Mouse (Mus musculus): ENCODE measurements at regions not wholly inside any gene's neighbourhood (a gene's known extent, or its start where the extent isn't known, plus 50 kb on each side); places are given as distances from the start of the nearest gene placed in this dataset.

DNA sequence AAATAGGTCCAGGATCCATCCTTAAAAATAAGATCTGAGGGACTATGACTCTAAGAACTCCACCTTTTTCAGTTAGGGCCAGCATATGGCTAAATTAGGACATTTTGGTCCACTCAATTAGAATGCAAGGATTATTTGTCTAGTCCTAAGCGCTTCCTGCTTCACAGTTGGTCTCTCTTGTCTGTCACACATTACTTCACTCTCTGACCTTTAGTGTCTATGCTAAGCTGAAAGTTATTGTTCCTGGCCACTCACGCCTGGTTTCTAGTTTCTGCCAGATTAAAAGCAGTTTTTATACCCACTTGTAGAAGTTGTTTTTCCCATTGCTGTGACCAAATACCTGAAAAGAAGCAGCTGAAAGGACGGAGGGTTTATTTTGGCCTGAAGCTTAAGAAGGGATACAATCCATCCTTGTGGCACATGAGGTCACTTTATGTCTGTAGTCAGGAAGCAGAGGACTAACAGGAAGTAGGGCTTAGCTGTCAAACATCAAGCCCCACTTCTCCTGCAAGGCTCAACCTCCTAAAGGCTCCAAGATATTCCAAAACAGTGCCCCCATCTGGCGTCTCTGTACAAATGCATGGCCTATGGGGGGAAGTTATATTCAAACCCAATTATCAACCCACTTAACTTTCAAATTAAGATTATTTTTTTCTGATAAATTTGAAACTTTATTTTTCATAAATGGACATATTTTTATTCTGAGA lies 195.3 kb upstream of the Gm5148 start:
- no peak for DNase-seq (ENCODE audit: extremely low spot score)

DNA sequence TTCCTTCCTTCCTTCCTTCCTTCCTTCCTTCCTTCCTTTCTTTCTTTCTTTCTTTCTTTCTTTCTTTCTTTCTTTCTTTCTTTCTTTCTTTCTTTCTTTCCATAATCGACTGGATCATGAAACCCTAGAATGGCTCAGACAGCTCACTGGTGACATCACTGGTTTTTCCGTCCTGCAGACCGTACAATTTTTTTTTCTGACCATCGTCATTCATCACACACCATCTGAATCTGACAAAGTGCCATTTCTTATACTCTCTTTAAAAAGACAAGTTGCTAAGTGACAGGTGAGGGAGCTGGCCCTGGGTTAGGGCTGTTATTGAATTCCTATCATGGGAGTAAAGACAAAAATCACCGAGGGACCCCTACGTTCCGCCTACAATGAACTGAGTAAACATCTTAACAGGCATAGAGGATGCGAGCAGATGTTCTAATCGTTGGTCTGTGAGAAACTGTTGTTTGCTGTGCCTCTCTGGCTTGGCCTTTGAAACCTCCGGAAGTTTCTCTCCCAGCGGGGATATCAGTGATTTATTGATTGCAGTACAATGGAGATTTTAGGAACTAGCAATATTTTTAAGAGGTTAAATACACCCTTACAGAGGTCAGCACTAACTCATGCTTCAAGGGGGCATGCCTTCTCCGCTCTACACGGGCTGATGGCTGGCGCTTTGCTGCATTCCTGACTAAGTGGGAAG lies 192.6 kb upstream of the Gm5148 start:
- DNase-seq (ENCODE audit: extremely low spot score) = peak; percentile 76

DNA sequence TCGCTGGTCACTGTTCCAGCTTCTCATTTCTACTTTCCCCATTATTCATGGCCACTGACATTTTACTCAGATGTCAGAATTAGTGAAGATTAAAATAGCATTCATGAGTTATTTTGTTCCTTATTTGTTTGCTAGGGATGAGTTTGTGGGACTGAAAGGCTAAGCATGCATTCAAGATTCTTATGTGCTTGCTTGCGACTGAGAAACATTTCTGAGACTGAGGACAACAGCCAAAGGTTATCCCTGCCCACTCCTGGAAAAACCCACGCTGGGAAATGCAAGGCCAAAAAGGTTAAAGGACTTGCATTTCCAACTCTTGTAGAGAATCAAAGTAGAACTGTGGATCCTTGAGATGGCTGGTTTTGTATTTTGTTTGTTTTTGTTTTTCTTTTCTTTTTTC lies 192.0 kb upstream of the Gm5148 start:
- no peak for DNase-seq (ENCODE audit: extremely low spot score)

DNA sequence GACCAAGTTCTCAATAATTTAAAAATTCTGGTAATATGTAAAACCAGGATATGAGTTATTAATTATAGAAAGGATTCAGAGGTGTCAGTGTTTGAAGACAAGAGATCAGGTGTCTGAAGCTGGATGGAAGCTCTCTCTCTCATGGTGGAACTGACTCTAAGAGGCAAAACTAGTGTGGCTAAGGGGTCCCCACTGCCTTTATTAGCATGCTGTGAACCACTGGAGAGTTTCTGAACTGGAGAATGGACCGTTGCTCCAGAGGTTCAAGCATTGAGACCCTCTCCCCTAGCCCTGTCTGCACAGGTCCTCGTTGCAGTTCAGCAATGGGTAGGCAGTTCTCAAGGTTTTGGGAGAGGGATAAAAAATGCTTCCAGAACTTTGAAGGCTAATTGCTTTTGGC lies 191.4 kb upstream of the Gm5148 start:
- no peak for DNase-seq (ENCODE audit: extremely low spot score)

DNA sequence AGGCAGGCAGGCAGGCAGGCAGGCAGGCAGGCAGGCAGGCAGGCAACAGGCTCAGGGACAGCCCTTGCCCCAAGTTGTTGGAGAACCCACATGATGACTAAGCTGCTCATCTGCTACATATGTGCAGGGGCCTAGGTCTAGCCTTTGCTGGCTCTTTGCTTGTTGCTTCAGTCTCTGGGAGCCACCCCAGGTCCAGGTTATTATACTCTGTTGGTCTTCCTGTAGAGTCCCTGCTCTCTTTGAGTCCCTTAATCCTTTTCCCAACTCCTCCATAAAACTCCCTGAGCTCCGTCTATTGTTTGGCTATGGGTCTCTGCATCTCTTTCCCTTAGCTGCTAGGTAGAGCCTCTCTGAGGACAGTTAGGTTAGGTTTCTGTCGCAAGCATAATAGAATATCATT lies 189.8 kb upstream of the Gm5148 start:
- DNase-seq (ENCODE audit: extremely low spot score) = no peak

DNA sequence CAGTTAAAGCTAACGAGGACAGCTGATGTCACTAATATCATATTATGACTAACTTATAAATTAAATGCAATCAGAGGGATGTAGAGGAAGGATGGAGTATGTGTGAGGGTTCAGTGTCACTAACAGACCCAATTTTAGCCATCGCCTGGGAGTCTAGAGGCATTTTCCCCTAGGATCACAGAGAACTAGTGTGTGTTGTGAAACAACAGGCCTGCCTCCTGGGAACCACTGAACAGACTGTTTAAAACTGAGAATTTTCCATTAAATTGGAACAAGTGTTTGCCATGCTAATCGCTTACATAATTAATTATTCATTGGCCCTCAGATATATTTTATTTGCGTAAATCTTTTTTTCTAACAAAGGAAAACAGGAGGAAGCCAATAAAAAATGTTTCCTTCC lies 185.5 kb upstream of the Gm5148 start:
- no peak for DNase-seq (ENCODE audit: extremely low spot score)

DNA sequence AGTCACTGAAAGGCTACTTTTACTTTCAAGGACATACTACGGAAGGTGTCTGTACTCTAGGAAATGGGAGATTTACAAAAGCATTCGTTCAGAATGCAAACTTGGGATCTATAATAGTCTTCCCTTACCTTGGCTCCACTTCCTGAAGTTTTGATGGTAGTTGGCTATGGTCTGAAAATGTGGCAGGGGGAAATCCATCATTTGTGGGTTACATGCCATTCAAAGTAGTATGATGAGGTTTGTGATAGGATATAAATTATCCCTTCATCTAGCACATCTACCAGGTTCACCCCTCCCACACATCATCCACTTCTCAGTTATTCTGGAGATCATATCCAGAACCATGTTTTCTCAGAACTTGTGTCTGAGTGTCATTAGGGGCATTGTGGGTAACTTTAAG lies 184.7 kb upstream of the Gm5148 start:
- no peak for DNase-seq (ENCODE audit: extremely low spot score)

DNA sequence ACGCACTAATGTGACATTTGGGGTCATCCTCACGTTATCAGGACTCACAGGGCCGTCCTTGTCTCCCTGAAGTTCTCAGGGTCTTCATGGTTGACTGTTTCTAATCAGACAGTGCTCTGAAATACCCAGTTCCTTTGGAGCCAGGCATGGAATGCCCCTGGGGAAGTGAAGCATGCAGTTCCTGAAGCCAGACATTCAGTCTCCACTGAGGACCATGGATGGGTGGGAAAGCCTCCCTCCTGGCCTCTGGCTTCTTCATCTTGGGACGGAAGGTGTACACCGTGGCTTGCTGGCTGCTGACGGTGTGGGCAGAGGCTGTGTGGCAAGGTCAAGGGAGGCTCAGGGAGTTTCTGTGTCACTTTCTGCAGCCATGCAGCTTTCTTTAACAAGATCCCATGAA lies 184.2 kb upstream of the Gm5148 start:
- DNase-seq (ENCODE audit: extremely low spot score) = no peak

DNA sequence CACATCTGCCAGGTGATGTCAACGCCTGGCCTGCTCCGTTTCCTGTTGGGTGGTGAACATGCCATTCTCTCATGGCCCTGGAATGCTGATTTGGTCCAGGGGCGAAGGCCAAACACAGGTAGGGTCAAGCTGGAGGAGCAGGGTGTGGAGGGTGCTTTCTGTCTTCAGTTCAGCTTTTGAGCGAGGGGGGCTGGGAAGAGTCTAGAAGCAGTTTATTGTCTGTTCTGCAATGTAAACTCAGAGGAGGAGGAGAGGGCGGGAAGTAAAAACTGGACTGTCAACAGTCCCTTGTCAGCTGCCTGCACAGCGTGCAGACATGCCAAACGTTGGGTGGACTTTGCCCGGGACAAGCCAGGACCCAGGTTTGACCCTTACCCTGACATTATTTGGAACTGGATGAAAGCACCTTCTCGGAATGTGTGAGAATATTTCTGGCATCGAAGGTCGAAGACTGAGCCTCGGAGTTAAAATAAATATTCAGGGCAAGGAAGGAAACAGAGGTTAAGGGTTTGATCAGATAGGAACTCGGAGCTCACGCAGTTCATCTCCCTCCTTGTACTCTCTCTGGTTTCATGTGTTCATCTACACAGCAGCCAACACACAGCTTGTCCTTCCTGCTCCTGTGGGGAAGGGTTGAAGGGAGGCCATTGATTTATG lies 183.3 kb upstream of the Gm5148 start:
- peak; percentile 60 for DNase-seq (ENCODE audit: extremely low spot score)

DNA sequence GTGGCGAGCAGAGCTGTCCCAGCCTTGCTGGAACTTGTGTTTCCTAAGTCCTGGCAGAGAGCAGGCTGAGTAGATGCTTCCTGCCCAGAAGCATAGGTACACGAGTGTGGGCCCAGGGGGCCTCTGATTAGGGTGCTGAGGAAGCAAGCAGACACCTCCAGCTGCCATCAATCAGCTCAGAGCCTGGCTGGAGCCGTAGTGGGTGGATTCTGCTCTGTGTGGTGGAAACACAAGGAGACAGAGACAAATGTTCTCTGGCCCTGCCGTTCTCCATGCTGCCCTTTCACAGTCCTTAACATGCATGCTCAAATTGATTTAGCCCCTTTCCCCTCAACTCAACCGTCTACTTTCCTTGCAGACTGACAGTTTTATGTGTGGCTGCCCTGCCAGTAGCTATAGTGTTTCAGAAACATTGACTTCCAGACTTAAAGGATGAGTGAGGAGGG lies 182.5 kb upstream of the Gm5148 start:
- peak; percentile 67 for DNase-seq (ENCODE audit: extremely low spot score)

DNA sequence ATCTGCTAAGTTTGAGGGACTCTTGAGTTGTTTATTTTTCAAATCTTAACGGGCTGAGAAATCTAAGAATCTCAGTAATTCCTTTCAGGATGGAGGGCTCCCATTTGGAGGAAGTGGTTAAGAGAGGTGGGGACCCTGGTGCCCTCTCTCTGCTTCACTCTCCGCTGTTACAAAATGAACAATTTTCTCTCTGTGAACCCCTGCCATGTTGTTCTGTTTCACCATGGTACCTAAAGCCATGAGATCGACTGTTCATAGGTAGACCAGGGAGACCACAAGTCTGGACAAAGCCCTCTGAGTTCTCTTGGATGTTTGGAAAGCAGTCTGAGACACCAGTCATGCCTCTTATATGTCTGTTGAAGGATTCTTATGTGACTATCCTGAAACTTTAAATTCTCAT lies 179.9 kb upstream of the Gm5148 start:
- no peak for DNase-seq (ENCODE audit: extremely low spot score)

DNA sequence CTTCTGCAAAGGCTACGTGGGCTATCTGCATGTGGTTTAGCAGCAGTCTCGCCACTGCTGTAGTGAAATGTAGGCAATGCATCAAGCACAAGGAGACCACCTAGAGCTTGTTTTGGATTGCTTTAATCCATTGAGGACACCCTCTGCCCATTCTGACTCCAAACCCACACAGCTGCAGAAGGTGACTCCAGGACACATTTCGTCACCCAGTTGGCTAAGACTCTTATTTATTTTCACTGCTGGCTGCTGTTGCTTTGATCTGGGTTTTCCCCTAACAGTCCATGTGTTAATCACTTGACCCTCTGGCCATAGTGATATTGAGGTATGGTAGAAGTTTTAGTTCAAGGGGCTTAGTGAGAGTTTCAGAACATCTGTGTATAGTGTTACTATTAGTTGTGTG lies 179.2 kb upstream of the Gm5148 start:
- no peak for DNase-seq (ENCODE audit: extremely low spot score)

DNA sequence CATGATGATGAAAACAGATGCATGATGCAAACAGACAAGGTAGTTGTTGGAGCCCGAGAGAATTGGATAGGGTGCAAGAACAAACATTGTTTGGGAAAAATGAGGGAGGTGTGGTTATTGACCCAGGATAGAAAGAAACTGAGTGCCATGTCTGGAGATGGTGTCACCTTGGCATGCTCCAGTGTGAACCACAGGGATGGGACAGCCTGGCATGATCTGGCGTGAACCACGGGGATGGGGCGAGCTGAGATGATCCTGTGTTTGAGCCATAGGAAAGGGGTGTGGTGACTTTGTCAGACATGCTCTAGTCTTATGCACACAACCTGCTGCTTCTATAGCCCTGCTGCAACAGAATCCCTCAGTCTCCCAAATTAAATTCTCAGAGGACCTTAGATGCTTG lies 178.7 kb upstream of the Gm5148 start:
- no peak for DNase-seq (ENCODE audit: extremely low spot score)

DNA sequence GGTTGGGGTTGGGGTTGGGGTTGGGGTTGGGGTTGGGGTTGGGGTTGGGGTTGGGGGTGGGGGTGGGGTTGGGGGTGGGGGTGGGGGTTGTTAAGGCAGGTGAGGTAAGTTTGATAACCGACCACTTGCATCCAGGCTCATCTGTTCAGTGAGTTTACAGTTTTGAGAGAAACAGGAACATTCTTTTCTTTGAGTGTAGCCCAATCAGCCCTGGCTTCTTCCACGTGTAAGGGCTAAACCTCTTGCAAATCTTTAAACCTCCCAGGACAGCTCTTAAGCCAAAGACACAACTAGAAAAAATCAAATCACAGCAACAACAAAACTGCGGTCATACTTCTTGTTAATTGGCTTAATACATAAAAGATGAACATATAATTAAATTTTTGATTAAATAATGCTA lies 173.1 kb upstream of the Gm5148 start:
- DNase-seq (ENCODE audit: extremely low spot score) = no peak

DNA sequence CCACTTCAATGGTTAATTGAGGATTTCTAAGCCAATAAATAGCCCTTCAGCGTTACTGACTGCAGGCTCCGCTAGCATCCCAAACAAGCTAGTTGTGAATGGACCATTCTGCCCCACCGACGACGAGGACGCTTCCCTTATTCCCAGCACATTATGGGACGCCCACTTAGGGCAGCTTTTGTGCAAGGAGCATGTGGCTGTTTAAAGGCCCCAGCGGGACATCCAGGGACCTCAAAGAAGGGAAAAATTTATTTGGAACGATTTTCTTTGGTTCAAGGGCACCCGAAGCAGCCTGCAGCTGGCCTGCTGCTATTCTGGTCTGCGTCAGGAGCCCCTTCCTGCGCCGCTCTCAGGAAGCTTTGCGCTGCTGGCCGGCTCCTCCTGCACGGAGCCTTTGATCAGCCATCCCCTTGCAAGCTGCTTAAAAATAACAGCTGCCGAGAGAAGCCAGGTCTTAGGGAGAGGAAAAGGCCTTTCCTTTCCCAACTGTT lies 172.6 kb upstream of the Gm5148 start:
- peak; percentile 74 for DNase-seq (ENCODE audit: extremely low spot score)

DNA sequence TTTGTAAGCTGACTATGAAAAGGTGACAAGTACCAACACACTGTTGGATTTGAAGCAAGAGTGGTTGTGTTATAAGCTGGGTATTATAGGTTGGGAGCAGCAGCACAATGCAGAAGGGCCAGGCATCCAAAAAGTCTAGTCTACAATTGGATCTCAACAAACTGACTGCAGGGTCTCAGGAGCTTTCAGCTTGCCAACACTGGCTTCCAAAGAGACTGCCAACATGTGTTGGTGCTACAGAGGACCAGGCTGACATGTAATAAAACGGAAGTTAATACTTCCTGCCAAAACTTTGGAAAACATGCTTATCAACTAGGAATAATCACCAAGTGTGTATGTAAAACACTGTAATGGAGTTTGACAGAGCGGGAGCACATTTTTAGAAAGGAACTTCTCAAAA lies 170.3 kb upstream of the Gm5148 start:
- DNase-seq (ENCODE audit: extremely low spot score) = no peak

DNA sequence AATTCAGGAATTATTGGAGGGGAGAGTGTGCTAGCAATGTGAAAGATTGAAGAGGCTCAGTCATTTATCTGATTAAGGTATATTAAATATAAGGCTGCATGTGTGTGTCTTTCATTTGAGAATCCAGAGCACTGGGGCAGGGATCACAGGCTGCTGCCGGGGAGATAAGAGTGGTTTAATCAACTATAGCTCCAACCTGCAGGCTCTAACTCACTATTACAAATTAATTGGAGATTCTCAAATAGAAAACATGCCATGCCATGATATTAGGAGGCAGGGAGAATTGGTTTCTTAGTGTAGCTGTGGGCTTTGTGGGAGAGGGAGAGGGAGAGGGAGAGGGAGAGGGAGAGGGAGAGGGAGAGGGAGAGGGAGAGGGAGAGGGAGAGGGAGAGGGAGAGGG lies 165.9 kb upstream of the Gm5148 start:
- DNase-seq (ENCODE audit: extremely low spot score) = no peak

DNA sequence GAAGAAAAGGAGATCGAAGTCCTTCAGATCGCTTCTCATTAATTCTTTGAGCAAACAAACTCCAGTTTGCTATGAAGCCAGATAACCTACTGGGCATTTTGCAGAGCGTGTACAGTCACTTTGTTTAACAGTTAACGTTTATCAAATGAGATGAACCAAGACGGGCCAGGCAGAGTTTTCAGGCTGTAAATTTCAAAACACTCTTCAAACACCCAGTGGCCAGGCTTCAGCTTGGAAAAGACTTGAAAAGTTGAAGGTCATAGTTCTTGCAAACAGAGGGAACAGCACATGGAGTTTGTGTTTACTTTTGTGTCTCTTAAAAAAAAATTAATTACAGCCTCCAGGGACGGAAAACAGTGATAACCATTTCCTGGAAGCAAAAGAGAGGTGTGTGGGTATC lies 164.2 kb upstream of the Gm5148 start:
- no peak for DNase-seq (ENCODE audit: extremely low spot score)

DNA sequence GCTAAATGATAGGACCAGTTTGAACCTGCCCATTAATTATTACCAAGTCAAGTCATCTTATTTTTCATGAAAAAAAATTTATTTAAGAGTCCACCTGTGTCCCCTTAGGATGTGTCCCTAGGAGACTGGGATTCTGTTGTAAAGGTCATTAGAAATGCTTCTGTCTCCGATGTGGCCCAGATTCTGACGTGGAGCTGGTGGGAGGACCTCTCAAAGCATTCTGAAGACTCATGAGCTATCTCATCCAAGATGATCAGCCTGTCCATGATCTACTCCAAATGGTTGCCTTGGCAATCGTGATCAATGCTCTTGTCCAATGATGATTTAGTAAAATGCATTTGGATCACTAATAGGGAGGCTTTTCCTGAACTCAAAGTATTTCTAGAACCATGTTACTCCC lies 163.4 kb upstream of the Gm5148 start:
- no peak for DNase-seq (ENCODE audit: extremely low spot score)

DNA sequence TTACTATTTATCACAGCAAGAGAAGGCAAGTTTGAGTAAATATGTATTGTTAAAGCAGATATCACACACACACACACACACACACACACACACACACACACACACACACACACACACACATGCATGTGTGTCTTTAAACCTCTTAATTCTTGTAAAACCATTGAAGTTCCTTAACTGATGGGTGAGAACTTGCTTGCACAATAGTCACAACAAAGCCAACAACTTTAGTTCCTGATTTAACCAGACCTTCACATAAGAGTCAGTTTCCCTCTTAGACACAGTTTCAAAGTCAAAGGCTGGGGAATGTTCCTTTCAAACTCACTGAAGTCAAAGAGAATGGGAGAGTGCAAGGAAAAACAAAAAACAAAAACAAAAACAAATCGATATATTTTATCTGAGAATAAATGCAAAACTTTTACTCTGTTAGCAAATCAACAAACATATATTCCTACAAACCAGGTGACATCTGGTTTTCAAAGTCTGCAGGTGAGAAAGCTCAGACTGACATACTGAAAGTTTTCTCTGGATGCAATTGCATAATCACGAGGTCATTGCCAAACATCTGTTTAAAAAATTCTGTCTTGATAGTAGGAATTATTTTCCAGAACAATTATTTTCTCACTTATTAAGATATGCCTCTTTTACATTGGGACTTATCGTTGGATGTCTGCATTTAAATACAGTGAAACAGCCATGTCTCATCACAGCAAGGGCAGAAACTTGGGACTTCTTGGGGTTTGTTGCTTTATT lies 162.6 kb upstream of the Gm5148 start:
- DNase-seq (ENCODE audit: extremely low spot score) = no peak

DNA sequence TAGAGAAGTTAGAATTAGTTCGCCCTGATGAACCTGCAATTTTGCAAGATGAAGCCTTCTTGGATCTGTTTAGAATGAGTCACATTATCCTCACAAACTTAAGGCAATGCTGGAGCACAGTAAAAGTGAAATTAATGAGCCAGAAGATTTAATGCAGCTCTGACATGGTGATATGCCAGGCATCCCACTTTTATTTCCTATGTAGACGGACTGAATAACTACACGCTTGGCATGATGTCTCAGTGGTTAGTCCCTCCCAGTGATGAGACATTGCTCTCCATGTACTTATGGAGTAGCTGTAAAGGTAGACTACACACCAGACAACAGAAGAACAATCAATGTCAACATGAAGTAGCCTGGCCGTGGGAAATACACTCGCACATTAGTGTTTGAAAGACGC lies 161.5 kb upstream of the Gm5148 start:
- no peak for DNase-seq (ENCODE audit: extremely low spot score)

DNA sequence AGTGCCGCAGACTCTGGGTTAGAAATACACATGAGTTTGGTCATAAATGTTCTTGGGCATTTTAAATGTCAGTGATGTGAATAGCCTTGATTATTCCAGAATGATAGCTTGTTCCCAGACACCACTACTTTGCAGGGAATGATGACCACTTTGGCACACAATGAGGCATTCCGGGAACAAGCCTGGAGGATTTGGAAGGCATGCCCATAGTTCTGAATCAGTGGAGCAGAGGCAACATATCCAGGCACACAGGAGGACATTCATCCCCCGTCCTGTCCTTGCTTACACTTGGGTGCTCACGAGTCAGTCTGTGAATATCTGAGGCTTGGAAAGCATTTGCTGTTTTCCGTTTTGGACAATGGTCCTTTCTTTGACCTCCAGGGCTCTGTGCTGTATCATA lies 158.1 kb upstream of the Gm5148 start:
- no peak for DNase-seq (ENCODE audit: extremely low spot score)

Measured in embryo, embryonic 9.5 days (tissue).